Mouse (Mus musculus) ES-Bruce4 (cell line): ENCODE data around the gene Narfl.

Experiments
- CTCF ChIP-seq: IDR thresholded peaks from one replicate; pipeline ENCODE4 v1.8.1; 2011; ENCODE audit warnings: low read depth, low read length
- EP300 ChIP-seq: IDR thresholded peaks from 2 replicates; pipeline ENCODE4 v1.6.1; 2011; ENCODE audit warnings: low read depth, low read length; ENCODE audit not compliant: insufficient read depth
- POLR2A ChIP-seq: IDR thresholded peaks from one replicate; pipeline ENCODE4 v1.8.1; 2011; ENCODE audit warnings: low read length; ENCODE audit not compliant: insufficient read depth

- no peak for TF ChIP-seq POLR2A
- TF ChIP-seq CTCF = no peak
- TF ChIP-seq EP300 = no peak
These were observed 53.4 kb downstream of the Narfl start for GRCm38 (mm10) chr17:25827011-25827410.
